23 mouse cellular contexts compared by ENCODE assay signal in the genomic region with DNA sequence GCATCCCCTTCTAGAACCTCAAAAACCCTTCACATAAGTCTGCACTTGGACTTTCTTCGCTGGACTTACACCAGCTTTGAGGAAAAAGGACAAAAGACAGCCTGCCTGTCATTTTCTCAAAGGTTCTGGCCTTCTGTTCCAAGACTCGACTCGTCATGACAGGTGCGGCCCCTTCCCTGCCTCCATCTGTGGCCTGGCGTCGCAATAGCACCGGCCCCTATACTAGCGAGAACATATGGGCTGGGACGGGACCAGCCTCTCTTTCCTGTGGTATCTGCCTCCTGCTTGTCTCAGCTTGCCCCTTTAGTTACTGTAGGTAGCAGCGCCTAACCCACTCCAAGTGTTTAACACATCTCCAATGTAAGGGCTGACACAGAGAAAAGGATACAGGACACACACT. TPM values are rescaled to one million over a fixed set of nuclear protein-coding genes. Genes with fewer than 3 reads are reported as not detected.
DNase-seq lines count a peak whose midpoint lies in the region; ATAC-seq lines count a peak whose summit lies in the region.
"Had no signal": no experiment of that assay in that cellular context is flagged by ENCODE, and none has a peak within 500 bp of the region (broad histone marks: within the 10 kb centered on the region; RNA-seq: fewer than 3 reads in every experiment).

No protein-coding gene starts in this region.

- no peak overlapping the region for H3K4me2 ChIP-seq in forebrain, embryonic 13.5 days
- H3K4me2 ChIP-seq in forebrain, embryonic 11.5 days (ENCODE audit: low read depth, low read length, severe bottlenecking), result no peak overlapping the region
- no peak overlapping the region for H3K4me2 ChIP-seq in forebrain, embryonic 16.5 days (ENCODE audit: low read length)
- H3K4me2 ChIP-seq: embryonic facial prominence, embryonic 13.5 days; liver, embryonic 15.5 days had no signal

- 0 out of 2 replicates have a peak, but pooled peaks have one; percentile 60 for ATAC-seq in forebrain, embryonic 13.5 days
- ATAC-seq in forebrain, embryonic 11.5 days (replicated peaks; ENCODE audit: low FRiP score), result no peak
- ATAC-seq in forebrain, embryonic 16.5 days, result peak; percentile 53
- ATAC-seq: activated CD4-positive, CD25-positive, alpha-beta regulatory T cell, adult 4 months; lung, postnatal 0 days; midbrain, embryonic 16.5 days had no signal

- no peaks in the 10 kb centered on the region for H3K36me3 ChIP-seq in forebrain, embryonic 13.5 days (ENCODE audit: poor library complexity, severe bottlenecking)
- H3K36me3 ChIP-seq in forebrain, embryonic 11.5 days (ENCODE audit: control insufficient read depth, insufficient read depth, low read length), result no peaks in the 10 kb centered on the region
- no peaks in the 10 kb centered on the region for H3K36me3 ChIP-seq in forebrain, embryonic 16.5 days (ENCODE audit: control insufficient read depth, insufficient read depth)
- H3K36me3 ChIP-seq: embryonic facial prominence, embryonic 13.5 days; liver, embryonic 15.5 days had no signal

- H3K9me3 ChIP-seq in forebrain, embryonic 13.5 days (replicated peaks), result no peaks in the 10 kb centered on the region
- no peaks in the 10 kb centered on the region for H3K9me3 ChIP-seq in forebrain, embryonic 11.5 days (ENCODE audit: control insufficient read depth, low read length)
- no peaks in the 10 kb centered on the region for H3K9me3 ChIP-seq in forebrain, embryonic 16.5 days (ENCODE audit: control insufficient read depth, low read length)
- H3K9me3 ChIP-seq: embryonic facial prominence, embryonic 13.5 days; limb, embryonic 10.5 days; liver, embryonic 15.5 days had no signal

- no peak overlapping the region for H3K4me3 ChIP-seq in forebrain, embryonic 13.5 days
- H3K4me3 ChIP-seq in forebrain, embryonic 11.5 days (ENCODE audit: low read depth, low read length), result no peak overlapping the region
- H3K4me3 ChIP-seq in forebrain, embryonic 16.5 days (replicated peaks; ENCODE audit: low read length), result no peak overlapping the region
- H3K4me3 ChIP-seq: embryonic facial prominence, embryonic 13.5 days; erythroblast, embryonic 14.5 days; gastrocnemius, adult 2 months; limb, embryonic 10.5 days; liver, embryonic 15.5 days had no signal

- no peak overlapping the region for H3K9ac ChIP-seq in forebrain, embryonic 13.5 days
- H3K9ac ChIP-seq in forebrain, embryonic 11.5 days (ENCODE audit: low read length), result no peak overlapping the region
- no peak overlapping the region for H3K9ac ChIP-seq in forebrain, embryonic 16.5 days (replicated peaks; ENCODE audit: low read depth, low read length)
- H3K9ac ChIP-seq: embryonic facial prominence, embryonic 13.5 days; liver, embryonic 15.5 days had no signal

- intact Hi-C loops in left cerebral cortex, postnatal 4 days (cut with DNase I), result no loop called here
- intact Hi-C loops in left cerebral cortex, postnatal 14 days (cut with DNase I), result no loop called here

- DNase-seq in forebrain, embryonic 11.5 days (ENCODE audit: low spot score), result no peak
- peak; percentile 72 for DNase-seq in left cerebral cortex, postnatal 4 days
- DNase-seq in left cerebral cortex, postnatal 14 days (ENCODE audit: low spot score in 2 of 2), result no peak
- DNase-seq in cerebellum, adult 9-10 months, result peak; percentile 91
- DNase-seq in kidney, adult 18-20 months, result no peak
- no peak for DNase-seq in embryo, embryonic 11 days
- DNase-seq: adrenal gland, adult 8-10 months; gastrocnemius, adult 2 months; kidney, adult 8-10 months; kidney, postnatal 14 days; liver; right cerebral cortex, postnatal 4 days; thymus, postnatal 14 days had no signal

- H3K27ac ChIP-seq in forebrain, embryonic 13.5 days, result no peak overlapping the region
- no peak overlapping the region for H3K27ac ChIP-seq in forebrain, embryonic 11.5 days (ENCODE audit: low read depth, low read length)
- H3K27ac ChIP-seq in forebrain, embryonic 16.5 days (ENCODE audit: low read length), result no peak overlapping the region
- H3K27ac ChIP-seq: embryonic facial prominence, embryonic 13.5 days; gastrocnemius, adult 2 months; limb, embryonic 10.5 days; liver, embryonic 15.5 days; macrophage had no signal

- 0 out of 2 replicates have a peak, but pooled peaks cover 12% of the 10 kb centered on the region for H3K4me1 ChIP-seq in forebrain, embryonic 13.5 days
- no peaks in the 10 kb centered on the region for H3K4me1 ChIP-seq in forebrain, embryonic 11.5 days (replicated peaks; ENCODE audit: control insufficient read depth, insufficient read depth, low read length)
- H3K4me1 ChIP-seq in forebrain, embryonic 16.5 days (replicated peaks; ENCODE audit: control insufficient read depth, insufficient read depth, low read length), result peaks cover 10% of the 10 kb centered on the region
- H3K4me1 ChIP-seq: liver, embryonic 15.5 days had no signal

- 83% methylated on average over 10 of the region's 10 CpGs for WGBS in forebrain, embryonic 13.5 days
- WGBS in forebrain, embryonic 11.5 days, result 91% methylated on average over 10 of the region's 10 CpGs
- 48% methylated on average over 10 of the region's 10 CpGs for WGBS in forebrain, embryonic 16.5 days

- no peaks in the 10 kb centered on the region for H3K27me3 ChIP-seq in forebrain, embryonic 13.5 days
- no peaks in the 10 kb centered on the region for H3K27me3 ChIP-seq in forebrain, embryonic 11.5 days (ENCODE audit: control insufficient read depth, insufficient read depth, low read length)
- no peaks in the 10 kb centered on the region for H3K27me3 ChIP-seq in forebrain, embryonic 16.5 days (replicated peaks; ENCODE audit: control insufficient read depth, insufficient read depth, low read length)
- H3K27me3 ChIP-seq: embryonic facial prominence, embryonic 13.5 days; liver, embryonic 15.5 days had no signal

RNA-seq across cellular contexts. Expression of a gene that starts 10.8 kb away (rescaled TPM):
- polyA plus RNA-seq in forebrain, embryonic 13.5 days (2015; fragmentation: Nextera tagmentation; extraction: Ambion mirVana), result 42.5 and 49.6 TPM in 2 replicates
- polyA plus RNA-seq in forebrain, embryonic 11.5 days (2014; fragmentation: Nextera tagmentation; extraction: Ambion mirVana), result 53.1 and 55.7 TPM in 2 replicates
- 100 to 1,000 TPM; 135 to 143 TPM for total RNA-seq in left cerebral cortex, postnatal 4 days (2021)
- 10 to 100 TPM; 85.6 to 90.5 TPM for total RNA-seq in left cerebral cortex, postnatal 14 days (2021)
- 51.8 and 55.2 TPM in 2 replicates for polyA plus RNA-seq in forebrain, embryonic 16.5 days (2015; fragmentation: Nextera tagmentation; extraction: Ambion mirVana)

RNA-seq across cellular contexts. Expression of a gene that starts 11.6 kb away (rescaled TPM):
- 42.2 and 43.0 TPM in 2 replicates for polyA plus RNA-seq in forebrain, embryonic 13.5 days (2015; fragmentation: Nextera tagmentation; extraction: Ambion mirVana)
- polyA plus RNA-seq in forebrain, embryonic 11.5 days (2014; fragmentation: Nextera tagmentation; extraction: Ambion mirVana), result 44.6 and 48.4 TPM in 2 replicates
- total RNA-seq in left cerebral cortex, postnatal 4 days (2021), result 10 to 100 TPM; 24.4 to 27.9 TPM
- total RNA-seq in left cerebral cortex, postnatal 14 days (2021), result 10 to 100 TPM; 24.2 to 26.3 TPM
- polyA plus RNA-seq in forebrain, embryonic 16.5 days (2015; fragmentation: Nextera tagmentation; extraction: Ambion mirVana), result 34.9 and 39.3 TPM in 2 replicates

Comparison
In these comparisons a context has a peak if more than half of its experiments do, and no peak if none do; other contexts are left out.
1. DNase-seq: peak in left cerebral cortex, postnatal 4 days (single experiment) and cerebellum, adult 9-10 months (single experiment); none in forebrain, embryonic 11.5 days (single experiment), left cerebral cortex, postnatal 14 days (0 of 2), kidney, adult 18-20 months (single experiment) and embryo, embryonic 11 days (single experiment).